Mouse (Mus musculus) neural tube, embryonic 13.5 days (tissue): ENCODE results near the gene Dyrk3. TPM values are rescaled to one million over a fixed set of nuclear protein-coding genes. Genes with fewer than 3 reads are reported as not detected.
"Not testable (repeated sequence)": the region's sequence is repeated elsewhere in the genome, so short reads cannot be mapped to it uniquely, and the experiment has no call there.

Experiments
- ATAC-seq: fragments of 200-750 bp; cut with Nextera tagmentation; 2 replicates; pipeline ENCODE4 v1.8.0; 2017; ENCODE audit warnings: low read depth, mild to moderate bottlenecking, moderate TSS enrichment, moderate library complexity
- H3K27ac ChIP-seq: fragments of 300-500 bp; sonication (generic); replicated peaks from 2 replicates; pipeline ENCODE4 v1.5.1; 2015; ENCODE audit warnings: moderate library complexity, mild to moderate bottlenecking, inconsistent platforms
- H3K27me3 ChIP-seq: fragments of 300-500 bp; sonication (generic); 2 replicates; pipeline ENCODE4 v1.6.1; 2015; ENCODE audit warnings: mild to moderate bottlenecking, inconsistent platforms
- H3K36me3 ChIP-seq: fragments of 300-500 bp; sonication (generic); 2 replicates; pipeline ENCODE4 v1.6.1; 2015; ENCODE audit warnings: mild to moderate bottlenecking, inconsistent platforms
- H3K4me1 ChIP-seq: fragments of 300-500 bp; sonication (generic); replicated peaks from 2 replicates; pipeline ENCODE4 v1.6.1; 2015; ENCODE audit warnings: inconsistent platforms
- H3K4me2 ChIP-seq: fragments of 300-500 bp; sonication (generic); 2 replicates; pipeline ENCODE4 v1.6.1; 2015; ENCODE audit warnings: inconsistent platforms, mild to moderate bottlenecking, moderate library complexity
- H3K4me3 ChIP-seq: fragments of 300-500 bp; sonication (generic); 2 replicates; pipeline ENCODE4 v1.5.1; 2015; ENCODE audit warnings: mild to moderate bottlenecking, inconsistent platforms
- H3K9ac ChIP-seq: fragments of 300-500 bp; sonication (generic); 2 replicates; pipeline ENCODE4 v1.6.1; 2015; ENCODE audit warnings: moderate library complexity, mild to moderate bottlenecking, inconsistent platforms
- H3K9me3 ChIP-seq: fragments of 300-500 bp; sonication (generic); 2 replicates; pipeline ENCODE4 v1.6.1; 2016; ENCODE audit warnings: inconsistent platforms
- WGBS: fragments of 180-500 bp; shearing (Covaris S2); methylation state at CpG from one replicate; pipeline ENCODE4 v1.1.7; 2015; 5-methylcytosine and 5-hydroxymethylcytosine counted together
- polyA plus RNA-seq: library from polyadenylated mRNA; unstranded; fragments of >200 nt; fragmentation: Nextera tagmentation; extraction: Ambion mirVana; gene quantifications from 2 replicates; pipeline ENCODE4 v1.2.1, GENCODE M21; 2015

The Dyrk3 gene
- polyA plus RNA-seq, 1 experiment from 2014 or later = 17.3 TPM

DNA sequence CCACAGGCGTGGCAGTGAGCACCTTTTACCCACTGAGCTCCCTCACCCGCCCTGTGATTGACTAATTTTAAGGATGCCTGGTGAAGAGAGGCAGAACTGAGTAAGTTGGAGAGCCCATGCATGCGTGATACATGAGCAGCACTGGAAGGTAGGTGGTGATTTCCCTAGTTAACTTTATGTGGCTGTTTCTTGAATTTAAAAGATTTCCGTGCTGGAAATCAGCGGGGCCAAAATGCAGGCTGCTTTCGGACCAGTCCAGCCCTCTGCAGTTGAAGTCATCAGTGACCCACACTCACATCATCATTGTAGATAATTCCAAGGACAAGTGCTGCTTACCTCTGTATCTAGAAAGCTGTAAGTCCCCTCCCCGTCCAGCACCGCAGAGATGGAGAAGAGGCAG, 37.7 kb upstream of the Dyrk3 start:
- Histone ChIP-seq H3K9ac (no peak overlapping the region), H3K27me3 (no peaks in the 10 kb centered on the region), H3K9me3 (no peaks in the 10 kb centered on the region), H3K36me3 (peaks cover 81% of the 10 kb centered on the region), H3K4me1 (no peaks in the 10 kb centered on the region; the same call in 1 of the 2 replicates), H3K27ac (no peak overlapping the region), H3K4me3 (no peak overlapping the region), H3K4me2 (no peak overlapping the region)
- ATAC-seq = no peak
- 91% methylated on average over 8 of the region's 8 CpGs for WGBS

DNA sequence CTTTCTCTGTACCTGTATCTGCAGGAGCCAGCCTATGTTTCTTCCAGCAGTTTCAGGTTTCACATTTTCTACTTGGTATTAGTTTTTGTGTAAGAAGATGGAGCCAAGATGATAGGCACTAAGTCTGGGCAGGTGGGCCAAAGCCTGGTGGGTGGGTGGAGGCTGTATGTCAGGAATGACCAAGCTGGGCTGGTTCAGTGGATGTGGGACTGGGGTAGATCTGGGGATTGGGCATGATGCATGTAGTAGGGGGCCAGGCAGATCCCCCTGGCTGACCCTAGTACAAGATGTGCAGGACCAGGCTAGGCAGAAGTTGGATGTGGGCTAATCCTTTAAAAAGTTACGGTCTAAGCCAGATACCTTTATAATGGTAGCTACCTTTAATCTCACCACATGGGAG, 37.0 kb upstream of the Dyrk3 start:
- Histone ChIP-seq H3K36me3 (peaks cover 87% of the 10 kb centered on the region), H3K4me3 (no peak overlapping the region), H3K27me3 (no peaks in the 10 kb centered on the region), H3K9ac (no peak overlapping the region), H3K4me1 (no peaks in the 10 kb centered on the region; the same call in 1 of the 2 replicates), H3K27ac (no peak overlapping the region), H3K4me2 (no peak overlapping the region), H3K9me3 (no peaks in the 10 kb centered on the region)
- WGBS = 100% methylated on average over 1 of the region's 1 CpGs
- ATAC-seq = no peak

DNA sequence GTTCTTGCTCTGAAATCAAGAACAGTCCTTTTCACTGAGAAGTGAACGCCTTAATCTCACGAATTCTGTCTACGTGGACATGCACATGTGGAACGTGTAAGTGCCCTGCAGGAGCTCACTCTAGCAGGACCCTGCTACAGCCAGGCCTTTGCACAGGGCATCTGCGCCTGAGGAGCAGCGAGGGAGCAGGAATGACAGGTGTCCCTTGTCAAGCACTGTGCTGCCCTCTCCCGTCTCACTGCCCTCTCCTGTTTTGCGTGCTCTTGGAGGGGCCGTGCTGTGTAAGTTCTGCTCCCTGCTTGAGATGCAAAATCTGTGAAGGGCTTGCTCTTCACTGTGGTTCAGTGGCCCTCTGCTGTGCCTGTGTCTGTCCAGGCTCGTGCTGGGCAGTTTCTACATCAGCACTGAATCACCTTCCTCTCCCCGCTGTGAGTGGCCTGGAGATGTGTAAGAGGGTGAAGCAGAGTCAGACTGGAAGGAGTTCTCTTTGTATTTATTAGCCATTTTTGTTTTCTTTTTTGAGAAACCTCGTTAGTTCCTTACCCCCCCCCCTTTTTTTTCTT, 36.2 kb upstream of the Dyrk3 start:
- ATAC-seq = no peak
- no peak overlapping the region for H3K4me2 ChIP-seq
- no peaks in the 10 kb centered on the region for H3K27me3 ChIP-seq
- H3K9ac ChIP-seq = no peak overlapping the region
- H3K4me3 ChIP-seq = no peak overlapping the region
- 89% methylated on average over 12 of the region's 12 CpGs for WGBS
- no peaks in the 10 kb centered on the region for H3K9me3 ChIP-seq
- H3K4me1 ChIP-seq = no peaks in the 10 kb centered on the region; the same call in 1 of the 2 replicates
- H3K27ac ChIP-seq = no peak overlapping the region
- peaks cover 90% of the 10 kb centered on the region for H3K36me3 ChIP-seq

- no peak overlapping the region for H3K4me3 ChIP-seq
- H3K9ac ChIP-seq = no peak overlapping the region
- 82% methylated on average over 6 of the region's 6 CpGs for WGBS
- H3K9me3 ChIP-seq = no peaks in the 10 kb centered on the region
- peaks cover 95% of the 10 kb centered on the region for H3K36me3 ChIP-seq
- no peaks in the 10 kb centered on the region for H3K27me3 ChIP-seq
- H3K27ac ChIP-seq = no peak overlapping the region
- H3K4me2 ChIP-seq = no peak overlapping the region
- ATAC-seq = no peak
- H3K4me1 ChIP-seq = no peaks in the 10 kb centered on the region; the same call in 1 of the 2 replicates
These were observed 35.7 kb upstream of the Dyrk3 start for GRCm38 (mm10) chr1:131173809-131174208.

DNA sequence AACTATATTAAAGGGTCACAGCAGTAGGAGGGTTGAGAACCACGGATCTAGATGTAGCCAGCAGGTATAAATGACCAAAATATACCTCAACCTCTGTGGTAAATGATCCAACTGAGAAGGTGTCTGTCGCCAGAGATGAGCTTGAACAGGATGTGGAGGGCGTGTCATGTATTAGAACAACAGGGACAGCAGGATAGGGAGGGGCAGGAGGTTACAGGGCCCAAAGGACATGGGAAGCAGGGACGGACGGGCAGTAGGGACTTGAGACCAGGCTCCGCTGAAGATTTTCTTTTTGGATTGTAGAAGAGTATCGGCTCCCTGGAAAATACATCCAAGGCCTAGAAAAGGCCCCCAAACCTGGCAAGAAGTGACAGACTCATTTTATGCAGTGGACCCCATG, 34.9 kb upstream of the Dyrk3 start:
- Histone ChIP-seq H3K9me3 (no peaks in the 10 kb centered on the region), H3K4me2 (no peak overlapping the region), H3K36me3 (peaks cover 98% of the 10 kb centered on the region), H3K9ac (no peak overlapping the region), H3K4me1 (no peaks in the 10 kb centered on the region; the same call in 1 of the 2 replicates), H3K4me3 (no peak overlapping the region), H3K27me3 (no peaks in the 10 kb centered on the region), H3K27ac (no peak overlapping the region)
- WGBS = 85% methylated on average over 7 of the region's 7 CpGs
- no peak for ATAC-seq

- Histone ChIP-seq H3K4me3 (no peak overlapping the region), H3K27ac (no peak overlapping the region), H3K9me3 (no peaks in the 10 kb centered on the region), H3K4me1 (no peaks in the 10 kb centered on the region), H3K9ac (no peak overlapping the region), H3K4me2 (no peak overlapping the region), H3K27me3 (no peaks in the 10 kb centered on the region), H3K36me3 (peaks cover 98% of the 10 kb centered on the region)
- ATAC-seq = no peak
- WGBS = 94% methylated on average over 10 of the region's 10 CpGs
These were observed 29.5 kb upstream of the Dyrk3 start for GRCm38 (mm10) chr1:131167612-131168011.

DNA sequence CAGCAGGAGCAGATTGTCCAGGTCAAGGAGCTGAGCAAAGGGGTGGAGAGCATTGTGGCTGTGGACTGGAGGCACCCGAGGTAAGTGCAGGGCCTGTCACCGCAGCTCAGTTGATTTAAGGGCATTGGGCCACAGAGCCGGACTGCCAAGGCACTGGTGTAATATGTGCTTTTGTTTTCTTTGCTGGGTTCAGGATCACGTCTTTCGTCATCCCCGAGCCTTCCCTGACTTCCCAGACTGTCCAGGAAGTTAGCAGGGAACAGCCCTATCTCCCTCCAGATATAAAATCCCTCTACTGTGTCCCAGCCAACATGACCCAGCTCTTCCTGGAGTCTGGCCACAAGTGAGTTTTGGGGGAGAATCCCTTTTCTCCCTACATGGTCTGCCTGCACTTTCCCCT, 26.3 kb upstream of the Dyrk3 start:
- H3K27ac ChIP-seq = no peak overlapping the region
- H3K9ac ChIP-seq = no peak overlapping the region
- H3K27me3 ChIP-seq = no peaks in the 10 kb centered on the region
- WGBS = 87% methylated on average over 6 of the region's 6 CpGs
- H3K4me2 ChIP-seq = no peak overlapping the region
- H3K9me3 ChIP-seq = no peaks in the 10 kb centered on the region
- H3K36me3 ChIP-seq = peaks cover 92% of the 10 kb centered on the region
- no peaks in the 10 kb centered on the region for H3K4me1 ChIP-seq
- no peak for ATAC-seq
- no peak overlapping the region for H3K4me3 ChIP-seq

GRCm38 (mm10) chr1:131161091-131161490, 23.0 kb upstream of the Dyrk3 start:
- 83% methylated on average over 11 of the region's 11 CpGs for WGBS
- H3K9ac ChIP-seq = no peak overlapping the region
- H3K4me3 ChIP-seq = no peak overlapping the region
- no peak overlapping the region for H3K27ac ChIP-seq
- ATAC-seq = no peak
- H3K4me2 ChIP-seq = no peak overlapping the region
- no peaks in the 10 kb centered on the region for H3K4me1 ChIP-seq
- H3K27me3 ChIP-seq = no peaks in the 10 kb centered on the region
- peaks cover 72% of the 10 kb centered on the region for H3K36me3 ChIP-seq
- H3K9me3 ChIP-seq = no peaks in the 10 kb centered on the region

DNA sequence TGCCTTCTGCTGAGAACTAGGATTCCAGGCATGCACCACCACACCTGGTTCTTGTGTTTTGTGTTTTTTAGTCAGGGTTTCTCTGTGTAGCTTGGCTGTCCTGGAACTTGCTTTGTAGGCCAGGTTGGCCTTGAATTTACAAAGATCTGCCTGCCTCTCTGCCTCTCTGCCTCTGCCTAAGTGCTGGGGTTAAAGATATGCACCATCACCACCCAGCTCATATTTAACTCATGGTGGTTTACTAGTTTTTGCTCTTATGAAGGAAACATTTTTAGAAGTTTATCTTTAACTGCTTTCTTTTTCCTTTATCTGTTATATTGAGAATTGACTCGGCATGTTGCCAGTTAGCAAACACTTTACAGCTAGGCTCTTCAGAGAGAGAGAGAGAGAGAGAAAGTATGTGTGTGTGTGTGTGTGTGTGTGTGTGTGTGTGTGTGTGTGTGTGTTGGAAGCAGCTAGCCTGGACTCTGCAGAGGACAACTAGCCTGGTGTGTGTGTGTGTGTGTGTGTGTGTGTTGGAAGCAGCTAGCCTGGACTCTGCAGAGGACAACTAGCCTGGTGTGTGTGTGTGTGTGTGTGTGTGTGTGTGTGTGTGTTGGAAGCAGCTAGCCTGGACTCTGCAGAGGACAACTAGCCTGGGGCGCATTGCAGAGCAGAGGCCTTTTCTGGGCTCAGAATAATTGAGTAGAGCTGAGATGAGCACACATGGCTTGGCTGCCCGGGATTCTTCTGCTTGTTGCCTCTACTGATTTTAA, 21.6 kb upstream of the Dyrk3 start:
- not testable (repeated sequence) for H3K9me3 ChIP-seq, H3K4me1 ChIP-seq, H3K27me3 ChIP-seq, H3K27ac ChIP-seq, H3K4me2 ChIP-seq, H3K4me3 ChIP-seq, H3K9ac ChIP-seq
- peak; percentile 15; the same call in 1 of the 2 replicates for ATAC-seq
- 91% methylated on average over 3 of the region's 3 CpGs for WGBS
- peaks cover 61% of the 10 kb centered on the region for H3K36me3 ChIP-seq

GRCm38 (mm10) chr1:131155456-131155855, 17.3 kb upstream of the Dyrk3 start:
- Histone ChIP-seq H3K36me3 (peaks cover 24% of the 10 kb centered on the region), H3K9me3 (no peaks in the 10 kb centered on the region), H3K4me1 (peaks cover 14% of the 10 kb centered on the region), H3K4me3 (no peak overlapping the region), H3K9ac (no peak overlapping the region), H3K27me3 (peaks cover 6% of the 10 kb centered on the region; the same call in 1 of the 2 replicates), H3K27ac (no peak overlapping the region), H3K4me2 (no peak overlapping the region)
- WGBS = 43% methylated on average over 2 of the region's 2 CpGs
- ATAC-seq = no peak

DNA sequence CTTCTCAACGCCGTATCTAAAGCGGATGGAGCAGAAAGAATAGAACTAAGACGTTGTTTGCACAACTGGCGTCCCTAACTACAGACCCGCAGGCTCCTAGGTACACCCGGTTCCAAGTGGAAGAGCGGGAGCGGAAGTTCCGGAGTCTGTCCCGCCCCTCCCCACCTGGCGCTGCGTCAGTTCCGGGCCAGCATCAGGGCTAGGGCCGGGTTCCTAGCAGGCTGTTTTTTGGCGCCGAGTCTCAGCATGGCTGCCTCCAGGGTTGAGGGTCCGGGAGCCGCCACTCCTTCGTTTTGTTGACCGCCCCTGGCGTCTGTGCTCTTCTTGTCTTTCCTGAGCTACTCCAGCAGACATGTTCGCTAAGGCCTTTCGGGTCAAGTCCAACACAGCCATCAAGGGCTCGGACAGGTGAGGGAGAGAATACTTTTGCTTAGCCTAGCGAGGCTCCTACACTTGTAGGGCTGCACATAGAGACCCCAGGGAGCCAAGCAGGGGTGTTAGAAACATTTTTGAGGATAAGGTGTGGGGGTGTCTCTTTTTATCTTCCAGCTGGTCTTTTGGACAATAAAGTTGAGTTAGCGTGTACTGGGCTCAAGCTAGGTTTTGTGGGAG, 15.0 kb upstream of the Dyrk3 start, which contains the start of gene Eif2d:
Gene Eif2d, plus strand, starts transcription at position 164 of the 612 bp plus-strand sequence.
- WGBS = under 1% methylated on average over 27 of the region's 27 CpGs
- Histone ChIP-seq H3K9ac (peak within 1 kb of the TSS; percentile 82), H3K36me3 (peaks cover 5% of the 10 kb centered on the region), H3K4me2 (peak within 1 kb of the TSS; percentile 88), H3K4me3 (peak within 1 kb of the TSS; percentile 71), H3K27me3 (peaks cover 6% of the 10 kb centered on the region; the same call in 1 of the 2 replicates), H3K4me1 (peaks cover 14% of the 10 kb centered on the region), H3K9me3 (no peaks in the 10 kb centered on the region), H3K27ac (peak within 1 kb of the TSS; percentile 38; the same call in 1 of the 2 replicates)
- ATAC-seq = peak; percentile 98

GRCm38 (mm10) chr1:131149496-131149895, 11.4 kb upstream of the Dyrk3 start:
- H3K4me1 ChIP-seq = peaks cover 11% of the 10 kb centered on the region

More at GRCm38 (mm10) chr1:131149496-131149895, 11.4 kb upstream of the Dyrk3 start:
- Histone ChIP-seq H3K36me3 (no peaks in the 10 kb centered on the region), H3K4me3 (no peak overlapping the region), H3K4me2 (no peak overlapping the region), H3K27ac (no peak overlapping the region), H3K27me3 (peaks cover 6% of the 10 kb centered on the region; the same call in 1 of the 2 replicates), H3K9ac (no peak overlapping the region), H3K9me3 (no peaks in the 10 kb centered on the region)
- 63% methylated on average over 1 of the region's 1 CpGs for WGBS
- ATAC-seq = no peak
